Mouse (Mus musculus): ENCODE data around the gene Ggn. TPM values are rescaled to one million over a fixed set of nuclear protein-coding genes. Genes with fewer than 3 reads are reported as not detected.
"Not testable (repeated sequence)": the region's sequence is repeated elsewhere in the genome, so short reads cannot be mapped to it uniquely, and the experiment has no call there.

The Ggn gene
- total RNA-seq (2021): under 1 TPM; 0.24 to 0.54 TPM

DNA sequence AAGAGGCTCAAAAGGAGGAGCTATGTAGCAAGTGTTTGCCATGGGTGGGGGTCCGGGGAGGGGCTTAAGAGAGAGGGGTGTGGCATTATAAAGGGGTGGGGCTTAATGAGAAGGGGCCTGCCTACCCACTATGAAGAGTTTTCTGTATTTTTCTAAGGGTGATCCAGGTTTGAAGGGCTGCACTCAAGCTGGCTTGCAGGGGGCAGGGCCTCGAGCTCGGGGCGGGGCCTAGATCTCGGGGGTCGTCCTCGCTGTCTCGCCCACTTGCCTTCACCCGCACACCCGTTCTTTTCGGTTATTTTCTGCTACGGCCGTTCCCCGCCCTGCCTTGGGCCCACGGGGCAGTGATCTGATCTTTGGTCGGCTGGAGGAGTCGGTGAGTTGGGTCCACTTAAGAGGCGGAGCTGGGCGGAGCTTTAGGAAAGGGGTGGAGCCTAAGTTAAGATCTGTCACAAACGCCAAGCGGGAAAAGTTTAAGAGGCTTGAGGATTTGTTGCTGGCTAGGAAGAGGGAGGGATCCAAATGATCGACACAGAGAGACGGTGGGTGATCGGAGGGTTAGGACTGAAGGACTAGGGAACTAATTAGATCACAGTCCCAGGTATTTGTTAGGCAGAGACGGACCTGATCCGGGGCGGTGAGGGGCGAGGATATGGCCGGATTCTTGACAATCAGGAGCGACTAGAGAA lies at the start of gene Ggn, which contains the start of gene Spred3:
Gene Ggn, plus strand, starts transcription at position 145 of the 689 bp plus-strand sequence.
Gene Spred3, minus strand, starts transcription at position 346 of the 689 bp plus-strand sequence.
- peak; percentile 82 for DNase-seq

DNA sequence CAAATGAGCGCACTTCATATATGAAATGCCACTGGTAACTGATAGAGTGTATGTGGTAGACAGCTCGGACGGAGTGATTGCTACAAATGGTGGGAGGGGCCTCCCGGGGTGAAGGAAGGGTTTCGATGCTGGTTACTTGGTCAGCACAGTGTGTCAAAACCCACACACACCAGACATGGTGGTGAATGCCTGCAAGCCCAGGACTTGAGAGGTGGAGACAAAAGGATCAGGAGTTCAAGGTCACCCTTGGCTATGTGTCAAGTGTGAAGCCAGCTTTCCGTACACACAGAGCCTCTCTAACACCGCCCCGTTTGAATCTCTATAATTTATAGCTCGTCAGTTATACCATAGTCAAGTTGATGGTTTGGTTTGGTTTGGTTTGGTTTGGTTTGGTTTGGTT lies 47.2 kb upstream of the Ggn start:
- DNase-seq: no peak

- DNase-seq: no peak
Observed at GRCm38 (mm10) chr7:29123531-29124358, 46.3 kb upstream of the Ggn start.

DNA sequence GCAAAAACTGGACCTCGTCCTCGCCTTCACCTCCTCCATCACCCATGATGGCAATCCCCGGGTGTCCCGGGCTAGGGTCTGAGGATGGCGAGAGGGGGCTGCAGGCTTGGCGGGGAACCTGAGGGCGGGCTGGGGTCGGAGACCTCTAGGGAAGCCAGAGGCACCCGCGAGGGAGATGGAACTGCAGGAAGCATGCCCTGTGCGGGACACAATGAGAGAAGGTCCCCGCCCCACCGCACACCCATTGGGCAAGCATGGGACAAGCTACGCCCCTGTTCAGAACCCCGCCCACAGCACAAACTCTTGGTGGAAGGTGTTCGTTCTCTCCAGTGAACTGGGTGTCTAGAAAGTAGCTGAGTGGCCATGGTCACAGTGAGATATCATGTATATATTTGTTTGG lies 45.0 kb upstream of the Ggn start, which contains the start of gene Ryr1:
Gene Ryr1, minus strand, starts transcription at position 210 of the 400 bp plus-strand sequence.
- peak; percentile 28 for DNase-seq

- DNase-seq: peak; percentile 68
Observed at GRCm38 (mm10) chr7:29126173-29126915, 43.7 kb upstream of the Ggn start.

DNA sequence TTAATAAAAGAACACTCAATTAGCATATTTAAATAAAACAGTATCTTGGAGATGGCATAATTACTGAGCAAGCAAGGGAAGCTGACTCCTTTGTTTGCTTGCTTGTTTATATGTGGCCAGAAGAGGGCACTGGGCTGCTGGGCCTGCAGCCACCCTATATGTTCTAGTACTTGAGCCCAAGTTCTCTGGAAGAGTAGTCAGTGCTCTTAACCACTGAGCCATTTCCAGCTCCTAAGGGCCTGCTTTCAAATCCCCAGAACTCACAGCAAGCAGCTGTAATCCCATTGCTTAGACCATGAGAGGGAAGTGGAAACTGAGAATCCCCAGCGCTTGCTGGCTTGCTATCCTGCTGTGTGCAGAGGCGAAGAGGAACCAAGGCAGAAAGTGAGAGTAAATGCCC lies 41.3 kb upstream of the Ggn start:
- no peak for DNase-seq

DNA sequence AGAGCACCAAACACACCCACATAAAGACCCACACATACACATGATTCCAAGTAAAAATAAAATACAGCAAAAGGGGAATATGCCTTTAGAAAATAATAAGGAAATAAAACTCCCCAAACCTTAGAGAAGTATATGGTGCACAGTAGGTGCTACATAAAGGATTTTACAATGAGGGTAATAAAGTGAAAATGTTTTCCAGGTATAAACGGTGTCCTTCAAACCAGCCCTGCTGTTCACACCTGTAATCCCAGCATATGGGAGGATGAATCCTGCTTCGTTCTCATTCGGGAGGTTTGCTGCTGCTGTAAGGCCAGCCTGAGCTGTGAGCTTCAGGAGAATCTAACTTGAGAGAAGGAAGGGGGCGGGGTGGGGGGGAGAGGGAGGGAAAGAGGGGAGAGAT lies 35.8 kb upstream of the Ggn start:
- no peak for DNase-seq

DNA sequence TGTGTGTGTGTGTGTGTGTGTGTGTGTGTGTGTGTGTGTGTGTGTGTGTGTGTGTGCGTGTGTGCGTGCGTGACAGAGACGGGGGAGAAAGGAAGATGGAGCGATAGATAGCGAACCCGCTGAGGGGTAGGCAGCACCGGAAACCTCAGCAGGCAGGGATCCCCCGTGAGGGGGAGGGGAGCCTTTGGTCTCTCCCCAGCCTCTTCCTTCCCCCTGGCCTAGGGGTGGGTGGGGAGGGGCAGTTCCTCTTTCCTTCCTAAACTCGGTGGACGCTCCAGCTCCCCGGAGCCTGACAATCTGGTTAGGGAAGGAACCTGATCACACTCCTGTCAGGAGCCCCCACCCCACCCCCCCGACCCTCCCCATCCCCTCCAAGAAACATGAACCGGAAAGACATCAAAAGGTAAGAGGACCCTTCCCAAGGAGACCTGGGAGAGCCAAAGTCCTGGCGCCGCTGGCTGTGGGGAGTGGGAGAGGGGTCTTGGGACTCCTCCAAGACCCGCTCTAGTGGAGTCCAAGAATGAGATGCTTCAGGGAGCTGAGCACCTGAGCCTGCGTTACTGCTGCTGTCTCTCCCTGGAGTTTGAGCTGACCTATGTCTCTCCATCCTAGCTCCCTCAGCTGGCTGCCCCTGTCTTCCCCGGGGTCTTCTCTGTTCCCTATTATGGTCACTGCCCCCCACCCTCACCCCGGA lies 35.2 kb upstream of the Ggn start, which contains the start of gene Rasgrp4:
Gene Rasgrp4, plus strand, starts transcription at position 159 of the 694 bp plus-strand sequence.
- peak; percentile 23 for DNase-seq

GRCm38 (mm10) chr7:29137429-29137828 lies 32.6 kb upstream of the Ggn start:
- DNase-seq: no peak

DNA sequence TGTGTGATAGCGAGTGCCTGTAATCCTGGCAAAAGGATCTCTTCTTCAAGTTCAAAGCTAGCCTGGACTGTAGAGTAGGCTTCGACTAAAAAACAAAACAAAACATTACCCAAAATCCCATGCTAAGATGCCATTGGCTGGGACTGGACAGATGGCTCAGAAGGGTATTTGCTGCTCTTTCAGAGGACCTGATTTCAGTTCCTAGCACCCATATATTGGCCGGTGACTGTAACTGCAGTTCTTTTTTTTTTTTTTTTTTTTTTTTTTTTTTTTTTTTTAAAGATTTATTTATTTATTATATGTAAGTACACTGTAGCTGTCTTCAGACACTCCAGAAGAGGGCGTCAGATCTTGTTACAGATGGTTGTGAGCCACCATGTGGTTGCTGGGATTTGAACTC lies 30.8 kb upstream of the Ggn start:
- not testable (repeated sequence) for DNase-seq

DNA sequence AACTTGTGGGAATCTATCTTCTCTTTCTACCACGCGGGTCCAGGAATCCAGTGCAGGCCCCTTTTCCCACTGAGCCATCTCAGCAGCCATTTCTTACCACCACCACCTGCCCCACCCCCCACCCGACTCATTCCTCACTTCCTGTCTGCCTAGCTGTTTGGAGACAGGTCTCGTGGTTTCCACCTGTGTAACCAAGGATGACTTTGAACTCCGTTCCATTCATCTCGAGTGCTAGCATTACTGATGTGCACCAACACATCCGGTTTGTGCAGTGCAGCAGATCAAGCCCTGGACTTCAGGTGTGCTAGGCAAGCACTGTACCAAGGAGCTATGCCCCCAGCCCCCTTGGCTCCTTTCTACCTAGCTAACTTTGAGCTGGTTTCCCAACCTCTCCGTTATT lies 28.6 kb upstream of the Ggn start:
- DNase-seq: no peak

GRCm38 (mm10) chr7:29144006-29144405 lies 26.0 kb upstream of the Ggn start:
- no peak for DNase-seq

- DNase-seq: no peak
Observed at GRCm38 (mm10) chr7:29146625-29147367, 23.2 kb upstream of the Ggn start.

- DNase-seq: no peak
Observed at GRCm38 (mm10) chr7:29148771-29149170, 21.2 kb upstream of the Ggn start.

GRCm38 (mm10) chr7:29151486-29151885 lies 18.5 kb upstream of the Ggn start:
- DNase-seq: no peak

DNA sequence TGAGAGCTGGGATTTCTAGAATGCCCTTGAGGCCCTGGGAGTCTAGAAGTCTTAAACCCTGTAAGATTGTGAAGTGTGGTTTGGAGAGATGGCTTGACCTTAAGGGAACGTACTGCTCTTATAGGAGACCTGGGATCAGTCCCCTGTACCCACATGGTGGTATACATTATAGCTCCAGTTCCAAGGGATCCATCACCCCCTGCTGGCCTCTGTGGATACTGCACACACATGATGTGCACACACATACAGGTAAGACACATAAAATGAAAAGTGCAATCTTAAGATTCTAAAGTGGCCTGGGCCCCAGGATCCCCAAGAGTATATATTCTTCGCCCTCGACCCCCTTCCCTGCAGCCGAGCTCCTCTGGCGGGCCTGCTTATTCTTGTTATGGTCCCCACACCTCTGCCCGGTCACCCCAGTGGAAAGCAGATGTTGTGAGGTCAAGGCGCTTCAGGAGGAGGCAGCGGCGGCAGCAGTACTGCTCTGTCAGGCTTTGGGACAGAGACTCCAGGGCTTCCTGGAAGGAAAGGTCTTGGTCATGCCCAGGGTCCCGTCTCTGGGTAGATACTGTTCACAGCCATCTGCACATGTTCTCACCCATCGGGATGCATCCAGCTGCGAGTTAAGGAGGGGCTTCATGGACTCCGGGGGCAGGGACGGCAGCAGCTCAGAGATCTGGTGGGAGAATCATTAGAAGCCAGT lies 15.8 kb upstream of the Ggn start:
- no peak for DNase-seq

GRCm38 (mm10) chr7:29155196-29155837 lies 14.7 kb upstream of the Ggn start:
- DNase-seq: peak; percentile 89

DNA sequence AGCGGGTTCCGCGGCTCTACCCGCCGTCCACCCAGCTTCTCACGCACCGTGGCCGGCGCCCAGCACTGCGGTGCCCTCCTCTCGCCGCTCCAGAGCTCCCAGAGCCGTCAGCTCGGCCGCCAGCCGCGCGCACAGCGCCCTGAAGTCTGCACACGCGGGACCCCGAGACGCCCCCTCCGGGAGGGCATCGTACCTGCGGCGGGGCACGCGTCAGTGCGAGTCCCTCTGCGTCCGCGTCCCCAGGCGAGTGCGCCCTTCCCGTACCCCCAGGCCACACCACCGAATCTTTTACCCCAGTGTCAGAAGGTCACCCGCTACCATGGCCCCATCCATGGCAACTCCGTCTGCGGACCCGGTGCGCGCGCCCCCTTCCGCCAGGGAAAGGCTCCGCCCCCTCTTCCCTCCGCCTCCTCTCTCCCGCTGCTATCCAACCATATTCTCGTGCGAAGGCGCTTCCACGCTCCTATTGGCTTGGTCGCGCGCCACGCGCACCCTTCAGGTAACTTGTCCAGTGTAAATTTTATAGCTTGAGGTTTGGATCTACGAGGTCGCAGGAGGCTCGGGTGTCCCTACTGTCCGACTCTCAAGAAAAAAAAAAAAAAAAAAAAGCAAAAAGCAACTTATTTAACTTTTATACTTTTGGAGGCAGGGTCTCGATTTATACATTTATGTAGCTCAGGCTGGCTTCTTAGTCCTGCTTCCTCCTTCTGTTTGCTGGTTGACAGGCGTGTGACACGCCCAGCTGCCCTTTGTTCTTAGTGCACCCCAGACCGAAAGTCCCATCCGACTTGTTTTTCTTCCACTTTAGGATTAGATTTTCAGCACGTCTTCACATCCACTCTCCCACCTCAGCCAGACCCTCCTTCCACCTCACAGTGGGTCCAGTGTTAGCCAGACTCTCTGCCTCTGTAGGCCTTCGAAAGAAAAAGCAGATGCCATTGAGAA lies 13.9 kb upstream of the Ggn start, which contains the start of gene Fam98c:
Gene Fam98c, minus strand, starts transcription at position 397 of the 945 bp plus-strand sequence.
- peak; percentile 86 for DNase-seq

DNA sequence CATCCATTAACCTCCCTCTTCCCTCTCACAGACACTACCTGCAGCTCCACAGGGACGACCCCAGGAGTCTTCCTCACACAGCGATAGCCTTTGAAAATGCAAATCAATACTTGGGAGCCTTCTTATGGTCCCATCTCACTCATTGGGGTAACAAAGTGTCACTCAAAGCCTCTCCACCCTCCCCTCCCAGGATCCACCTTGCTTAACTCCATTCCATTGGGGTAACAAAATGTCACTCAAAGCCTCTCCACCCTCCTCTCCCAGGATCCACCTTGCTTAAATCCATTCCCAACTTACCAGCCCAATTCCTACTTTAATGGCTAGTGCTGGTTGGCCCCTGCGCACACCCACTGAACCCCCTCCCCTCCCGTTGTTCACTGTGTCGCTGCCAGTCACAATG lies 11.7 kb upstream of the Ggn start:
- no peak for DNase-seq
